Mouse (Mus musculus) c-Kit-negative CD71-positive TER-119-positive erythroid progenitor cells, embryonic 14.5 days (primary cell): ENCODE data around the gene Col4a4.

ENCODE experiments used
- DNase-seq: peaks from one replicate; pipeline ENCODE4 v3.0.0-alpha.2; 2013; ENCODE audit warnings: low read depth, low spot score

Gene Col4a4

GRCm38 (mm10) chr1:82414434-82415045 lies 172.1 kb downstream of the Col4a4 start:
- DNase-seq: no peak

DNA sequence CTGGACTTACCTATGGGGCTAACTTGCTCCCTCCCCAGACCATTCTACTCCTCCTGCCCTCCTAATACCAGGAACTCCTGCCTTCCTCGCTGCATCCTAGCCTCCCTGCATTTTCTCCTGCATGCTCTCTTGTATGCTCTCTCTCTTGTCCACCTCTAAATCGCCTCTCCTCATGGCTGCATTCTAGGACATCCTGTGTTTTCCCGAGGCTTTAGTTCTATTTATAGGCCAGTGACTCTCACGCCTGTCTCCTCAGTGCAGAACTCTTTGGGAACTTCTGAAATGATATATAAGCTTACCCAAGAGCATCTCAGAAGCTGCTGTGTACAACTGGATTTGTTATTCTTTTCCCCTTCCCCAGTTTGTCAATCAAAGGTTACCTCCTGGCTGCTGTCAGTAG lies 174.6 kb downstream of the Col4a4 start:
- DNase-seq: no peak

- DNase-seq: no peak
These were observed 175.1 kb downstream of the Col4a4 start for GRCm38 (mm10) chr1:82411521-82411920.

GRCm38 (mm10) chr1:82410548-82410947 lies 176.1 kb downstream of the Col4a4 start:
- DNase-seq: no peak

DNA sequence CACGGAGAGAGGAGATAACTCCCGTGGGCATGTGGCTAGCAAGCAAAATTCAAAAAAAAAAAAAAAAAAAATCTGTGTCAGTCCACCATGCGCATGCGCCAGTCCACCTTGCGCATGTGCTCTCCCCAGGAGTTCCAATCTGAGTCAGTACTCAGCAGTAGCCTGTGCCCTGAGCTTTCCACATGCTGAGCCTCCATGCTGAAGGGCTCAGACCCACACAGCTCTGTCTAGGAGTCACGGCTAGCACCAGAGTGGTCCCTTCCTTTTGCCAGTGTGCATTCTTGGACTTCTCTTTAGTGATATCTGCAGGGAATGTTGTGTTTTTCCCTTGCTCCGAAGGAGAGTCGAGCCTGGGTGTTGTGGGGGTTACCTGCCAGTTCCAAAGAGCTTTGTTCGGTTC lies 177.4 kb downstream of the Col4a4 start:
- DNase-seq: no peak

DNA sequence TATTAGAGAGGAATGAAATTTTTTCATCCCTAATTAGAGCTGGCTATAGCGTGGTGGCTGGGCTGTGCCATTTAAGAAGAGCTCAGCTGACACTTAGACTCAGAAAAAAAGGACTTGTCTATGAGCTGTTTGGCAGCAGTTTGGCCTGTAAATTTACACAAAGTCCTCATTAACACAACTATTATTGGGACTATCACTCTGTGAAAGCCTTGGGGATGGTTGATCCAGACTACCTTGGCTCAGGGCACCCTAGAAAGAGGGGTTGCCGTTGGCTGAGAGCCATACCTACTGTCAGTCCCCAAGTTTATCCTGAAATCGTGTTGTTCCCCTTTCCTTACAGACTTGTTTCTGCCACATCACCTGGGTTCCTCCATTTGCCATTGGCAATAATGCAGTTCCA lies 178.9 kb downstream of the Col4a4 start:
- no peak for DNase-seq
